Mouse (Mus musculus): ENCODE results near the gene Mrgprb8.
"Not testable (repeated sequence)": the region's sequence is repeated elsewhere in the genome, so short reads cannot be mapped to it uniquely, and the experiment has no call there.

Mrgprb8 gene

DNA sequence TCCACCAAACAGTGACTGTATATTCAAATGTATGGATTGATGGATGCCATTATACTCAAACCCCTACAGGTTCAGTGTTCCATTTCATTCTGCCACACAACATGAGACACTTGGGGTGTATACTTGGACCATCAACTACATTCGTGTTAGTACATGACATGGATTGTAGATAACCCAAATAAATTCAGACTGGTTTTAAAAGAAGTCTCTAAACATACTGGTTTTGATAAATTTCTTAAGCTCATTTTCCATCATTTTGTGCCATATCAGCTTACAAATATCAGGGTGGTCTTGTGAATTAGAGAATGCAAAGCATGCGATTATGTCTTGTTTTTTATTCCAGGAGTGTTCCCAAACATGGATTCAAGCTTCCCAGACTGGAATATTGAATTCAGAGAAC lies at the start of gene Mrgprb8:
Gene Mrgprb8, plus strand, starts transcription at position 301 of the 400 bp plus-strand sequence.
- no peak for DNase-seq

DNA sequence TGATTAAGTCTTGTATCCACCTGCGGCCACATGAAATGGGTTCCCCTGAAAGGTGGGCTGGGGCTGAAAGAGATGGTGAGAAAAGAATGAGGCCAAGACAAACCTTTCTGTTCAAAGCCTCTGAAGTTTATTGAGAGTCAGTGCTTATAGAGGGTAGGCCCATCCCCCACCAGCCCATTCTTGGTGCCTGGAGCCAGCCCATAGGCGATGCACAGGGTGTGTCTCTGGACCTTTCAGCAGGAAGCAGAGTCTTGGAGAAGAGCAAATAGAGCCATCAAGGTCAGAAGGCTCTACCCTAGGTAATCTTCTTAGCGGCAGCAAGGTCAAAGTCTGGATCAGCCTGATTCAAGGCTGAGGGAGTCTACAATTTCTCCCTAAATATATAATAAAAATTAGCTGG lies 47.6 kb downstream of the Mrgprb8 start:
- not testable (repeated sequence) for DNase-seq

DNA sequence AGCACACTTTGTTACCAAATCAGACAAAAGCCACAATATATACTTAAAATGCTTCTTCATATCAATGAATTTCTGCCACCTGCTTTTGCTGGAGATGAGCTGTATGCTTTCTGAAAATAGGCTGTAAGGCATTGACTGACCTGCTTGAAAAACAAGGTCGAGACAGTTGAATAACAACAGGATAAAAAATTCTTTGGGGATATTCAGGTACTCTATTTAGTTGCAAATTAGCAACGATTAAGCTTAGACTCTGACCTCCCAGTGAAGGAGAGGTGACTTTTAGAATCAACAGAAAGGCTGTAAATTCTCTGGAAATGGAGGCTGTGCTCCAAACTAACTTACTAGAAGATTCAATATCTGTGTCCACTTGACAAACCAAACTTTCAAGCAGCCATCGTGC lies 48.3 kb downstream of the Mrgprb8 start:
- DNase-seq, result no peak

Measured in lung, postnatal 14 days (tissue).